Mouse (Mus musculus): ENCODE results near the gene Umad1. TPM values are rescaled to one million over a fixed set of nuclear protein-coding genes. Genes with fewer than 3 reads are reported as not detected.

Umad1 gene
- polyA plus RNA-seq (2015; fragmentation: Nextera tagmentation; extraction: Ambion mirVana): 42.6 and 43.1 TPM in 2 replicates

- Histone ChIP-seq H3K4me1 (replicated peaks) (peaks cover 22% of the 10 kb centered on the region), H3K4me2 (peak within 1 kb of the TSS; percentile 92), H3K9me3 (no peaks in the 10 kb centered on the region), H3K27me3 (no peaks in the 10 kb centered on the region), H3K27ac (replicated peaks) (peak within 1 kb of the TSS; percentile 87), H3K4me3 (peak within 1 kb of the TSS; percentile 81), H3K36me3 (peaks cover 10% of the 10 kb centered on the region), H3K9ac (peak within 1 kb of the TSS; percentile 86)
- ATAC-seq (ENCODE audit: low read depth): peak; percentile 100
- WGBS: under 1% methylated on average over 64 of the region's 64 CpGs
These were observed at the start of gene Umad1, which contains the start of the genes Rpa3 and Gm45062 for GRCm38 (mm10) chr6:8259004-8259666. Gene Umad1 (plus strand): TSS chr6:8259288. Gene Rpa3 (minus strand): TSS chr6:8259173. Gene Gm45062 (plus strand): TSS chr6:8259450.

- 12% methylated on average over 10 of the region's 10 CpGs for WGBS
- ATAC-seq (ENCODE audit: low read depth): peak; percentile 6; the same call in 1 of the 2 replicates
These were observed 49.3 kb upstream of the Umad1 start for GRCm38 (mm10) chr6:8209866-8210186.

GRCm38 (mm10) chr6:8210661-8211060 lies 48.4 kb upstream of the Umad1 start:
- H3K9ac ChIP-seq: no peak overlapping the region
- H3K27me3 ChIP-seq: no peaks in the 10 kb centered on the region
- H3K9me3 ChIP-seq: no peaks in the 10 kb centered on the region
- no peak overlapping the region for H3K27ac ChIP-seq (replicated peaks)
- peak overlapping the region; percentile 58 for H3K4me2 ChIP-seq
- H3K4me3 ChIP-seq: peak overlapping the region; percentile 75
- no peak for ATAC-seq (ENCODE audit: low read depth)
- H3K4me1 ChIP-seq (replicated peaks): peaks cover 14% of the 10 kb centered on the region
- WGBS: 95% methylated on average over 3 of the region's 3 CpGs
- H3K36me3 ChIP-seq: peaks cover 14% of the 10 kb centered on the region

More at GRCm38 (mm10) chr6:8209866-8210186, 49.3 kb upstream of the Umad1 start:
- Histone ChIP-seq H3K9ac (peak overlapping the region; percentile 84), H3K4me1 (replicated peaks) (peaks cover 14% of the 10 kb centered on the region), H3K4me2 (peak overlapping the region; percentile 58), H3K27ac (replicated peaks) (peak overlapping the region; percentile 94), H3K27me3 (no peaks in the 10 kb centered on the region), H3K9me3 (no peaks in the 10 kb centered on the region), H3K4me3 (peak overlapping the region; percentile 75), H3K36me3 (peaks cover 5% of the 10 kb centered on the region)

- Histone ChIP-seq H3K9ac (no peak overlapping the region), H3K27me3 (no peaks in the 10 kb centered on the region), H3K4me3 (no peak overlapping the region), H3K9me3 (no peaks in the 10 kb centered on the region), H3K4me1 (replicated peaks) (no peaks in the 10 kb centered on the region), H3K27ac (replicated peaks) (no peak overlapping the region), H3K36me3 (peaks cover 48% of the 10 kb centered on the region), H3K4me2 (no peak overlapping the region)
- 93% methylated on average over 3 of the region's 3 CpGs for WGBS
- no peak for ATAC-seq (ENCODE audit: low read depth)
These were observed 32.1 kb upstream of the Umad1 start for GRCm38 (mm10) chr6:8227035-8227434.

GRCm38 (mm10) chr6:8228596-8228995 lies 30.5 kb upstream of the Umad1 start:
- Histone ChIP-seq H3K27me3 (no peaks in the 10 kb centered on the region), H3K9me3 (no peaks in the 10 kb centered on the region), H3K36me3 (peaks cover 58% of the 10 kb centered on the region), H3K4me2 (no peak overlapping the region), H3K9ac (no peak overlapping the region), H3K27ac (replicated peaks) (no peak overlapping the region), H3K4me1 (replicated peaks) (no peaks in the 10 kb centered on the region), H3K4me3 (no peak overlapping the region)
- WGBS: 92% methylated on average over 3 of the region's 3 CpGs
- ATAC-seq (ENCODE audit: low read depth): no peak

- Histone ChIP-seq H3K36me3 (peaks cover 17% of the 10 kb centered on the region), H3K9ac (peak overlapping the region; percentile 84), H3K27ac (replicated peaks) (peak overlapping the region; percentile 87), H3K9me3 (no peaks in the 10 kb centered on the region), H3K27me3 (no peaks in the 10 kb centered on the region), H3K4me2 (peak overlapping the region; percentile 67), H3K4me3 (peak overlapping the region; percentile 81), H3K4me1 (replicated peaks) (peaks cover 22% of the 10 kb centered on the region)
- no peak for ATAC-seq (ENCODE audit: low read depth)
- WGBS: 10% methylated on average over 6 of the region's 6 CpGs
These were observed 772 bp upstream of the Umad1 start for GRCm38 (mm10) chr6:8258316-8258715.

- peak overlapping the region; percentile 92 for H3K4me2 ChIP-seq
- WGBS: 0% methylated on average over 8 of the region's 8 CpGs
- no peak for ATAC-seq (ENCODE audit: low read depth)
- no peaks in the 10 kb centered on the region for H3K27me3 ChIP-seq
- peaks cover 7% of the 10 kb centered on the region for H3K36me3 ChIP-seq
- H3K27ac ChIP-seq (replicated peaks): peak overlapping the region; percentile 85
- no peaks in the 10 kb centered on the region for H3K9me3 ChIP-seq
- H3K4me1 ChIP-seq (replicated peaks): peaks cover 22% of the 10 kb centered on the region
- H3K9ac ChIP-seq: peak overlapping the region; percentile 86
- H3K4me3 ChIP-seq: peak overlapping the region; percentile 81
These were observed 568 bp downstream of the Umad1 start for GRCm38 (mm10) chr6:8259667-8260044.

- Histone ChIP-seq H3K4me1 (replicated peaks) (no peaks in the 10 kb centered on the region), H3K4me3 (no peak overlapping the region), H3K36me3 (peaks cover 16% of the 10 kb centered on the region), H3K27me3 (no peaks in the 10 kb centered on the region), H3K9ac (no peak overlapping the region), H3K27ac (replicated peaks) (no peak overlapping the region), H3K4me2 (no peak overlapping the region), H3K9me3 (no peaks in the 10 kb centered on the region)
- 87% methylated on average over 3 of the region's 3 CpGs for WGBS
- no peak for ATAC-seq (ENCODE audit: low read depth)
These were observed 12.0 kb downstream of the Umad1 start for GRCm38 (mm10) chr6:8271047-8271446.

GRCm38 (mm10) chr6:8274387-8275054 lies 15.4 kb downstream of the Umad1 start:
- no peak overlapping the region for H3K4me3 ChIP-seq
- no peak overlapping the region for H3K4me2 ChIP-seq
- no peaks in the 10 kb centered on the region for H3K4me1 ChIP-seq (replicated peaks)
- peaks cover 19% of the 10 kb centered on the region for H3K36me3 ChIP-seq
- H3K27me3 ChIP-seq: no peaks in the 10 kb centered on the region
- no peaks in the 10 kb centered on the region for H3K9me3 ChIP-seq
- ATAC-seq (ENCODE audit: low read depth): peak; percentile 81; the same call in 1 of the 2 replicates
- no peak overlapping the region for H3K9ac ChIP-seq
- H3K27ac ChIP-seq (replicated peaks): no peak overlapping the region; the same call in 1 of the 2 replicates
- 36% methylated on average over 6 of the region's 6 CpGs for WGBS

GRCm38 (mm10) chr6:8275098-8275497 lies 16.0 kb downstream of the Umad1 start:
- 16% methylated on average over 1 of the region's 1 CpGs for WGBS
- ATAC-seq (ENCODE audit: low read depth): peak; percentile 63
- H3K4me2 ChIP-seq: no peak overlapping the region
- no peak overlapping the region for H3K4me3 ChIP-seq
- no peaks in the 10 kb centered on the region for H3K27me3 ChIP-seq
- no peaks in the 10 kb centered on the region for H3K9me3 ChIP-seq
- no peak overlapping the region; the same call in 1 of the 2 replicates for H3K27ac ChIP-seq (replicated peaks)
- H3K9ac ChIP-seq: no peak overlapping the region
- H3K4me1 ChIP-seq (replicated peaks): no peaks in the 10 kb centered on the region
- H3K36me3 ChIP-seq: peaks cover 20% of the 10 kb centered on the region

- no peaks in the 10 kb centered on the region for H3K9me3 ChIP-seq
- H3K4me3 ChIP-seq: no peak overlapping the region
- no peaks in the 10 kb centered on the region for H3K27me3 ChIP-seq
- no peak overlapping the region for H3K27ac ChIP-seq (replicated peaks)
- no peak for ATAC-seq (ENCODE audit: low read depth)
- H3K4me2 ChIP-seq: no peak overlapping the region
- H3K9ac ChIP-seq: no peak overlapping the region
- no peaks in the 10 kb centered on the region for H3K4me1 ChIP-seq (replicated peaks)
- peaks cover 17% of the 10 kb centered on the region for H3K36me3 ChIP-seq
- 87% methylated on average over 4 of the region's 4 CpGs for WGBS
These were observed 17.3 kb downstream of the Umad1 start for GRCm38 (mm10) chr6:8276431-8276830.

- H3K4me1 ChIP-seq (replicated peaks): no peaks in the 10 kb centered on the region
- no peaks in the 10 kb centered on the region for H3K27me3 ChIP-seq
- H3K9ac ChIP-seq: no peak overlapping the region
- H3K4me2 ChIP-seq: no peak overlapping the region
- peaks cover 7% of the 10 kb centered on the region for H3K36me3 ChIP-seq
- no peaks in the 10 kb centered on the region for H3K9me3 ChIP-seq
- no peak overlapping the region for H3K27ac ChIP-seq (replicated peaks)
- 64% methylated on average over 5 of the region's 5 CpGs for WGBS
- no peak for ATAC-seq (ENCODE audit: low read depth)
- H3K4me3 ChIP-seq: no peak overlapping the region
These were observed 19.4 kb downstream of the Umad1 start for GRCm38 (mm10) chr6:8278426-8279002.

Measured in neural tube, embryonic 13.5 days (tissue).